7 mouse cellular contexts compared by ENCODE assay signal in the genomic region with DNA sequence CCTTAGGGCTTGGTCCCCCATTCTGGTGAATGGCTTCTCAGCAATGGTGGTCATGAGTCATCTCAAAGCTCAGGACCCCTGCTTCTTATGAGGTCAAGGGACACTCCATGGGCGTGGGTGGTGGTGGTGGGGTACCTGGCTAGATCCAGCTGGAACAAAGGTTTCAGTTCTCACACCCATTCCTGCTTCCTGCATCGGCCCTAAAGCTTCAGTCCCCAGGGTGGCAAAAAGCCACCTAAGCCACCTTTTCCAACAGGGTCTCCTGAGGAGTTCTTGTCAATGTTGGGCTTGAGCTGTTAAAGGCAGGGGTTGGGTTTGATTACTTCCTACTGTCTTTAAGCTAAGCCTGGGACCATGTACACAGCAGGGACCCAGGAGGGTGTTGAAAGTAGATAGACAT. TPM values are rescaled to one million over a fixed set of nuclear protein-coding genes. Genes with fewer than 3 reads are reported as not detected.
DNase-seq lines count a peak whose midpoint lies in the region; ATAC-seq lines count a peak whose summit lies in the region.

No protein-coding gene starts in this region.

- 51% methylated on average over 2 of the region's 2 CpGs for WGBS in lung, embryonic 15.5 days
- 44% methylated on average over 2 of the region's 2 CpGs for WGBS in forebrain, embryonic 12.5 days
- WGBS in limb, embryonic 13.5 days, result 71% methylated on average over 2 of the region's 2 CpGs
- 50% methylated on average over 2 of the region's 2 CpGs for WGBS in stomach, embryonic 15.5 days

- peak overlapping the region; percentile 68 for H3K4me3 ChIP-seq in lung, embryonic 15.5 days
- H3K4me3 ChIP-seq in forebrain, embryonic 12.5 days (replicated peaks), result peak overlapping the region; percentile 65
- peak overlapping the region; percentile 65 for H3K4me3 ChIP-seq in limb, embryonic 13.5 days
- peak overlapping the region; percentile 74 for H3K4me3 ChIP-seq in stomach, embryonic 15.5 days (replicated peaks)

- H3K4me2 ChIP-seq in lung, embryonic 15.5 days, result peak overlapping the region; percentile 91
- peak overlapping the region; percentile 86 for H3K4me2 ChIP-seq in forebrain, embryonic 12.5 days
- peak overlapping the region; percentile 78 for H3K4me2 ChIP-seq in limb, embryonic 13.5 days (replicated peaks)
- peak overlapping the region; percentile 88 for H3K4me2 ChIP-seq in stomach, embryonic 15.5 days

- H3K36me3 ChIP-seq in lung, embryonic 15.5 days, result 0 out of 2 replicates have a peak, but pooled peaks cover 9% of the 10 kb centered on the region
- H3K36me3 ChIP-seq in forebrain, embryonic 12.5 days (replicated peaks), result peaks cover 20% of the 10 kb centered on the region
- H3K36me3 ChIP-seq in limb, embryonic 13.5 days, result peaks cover 38% of the 10 kb centered on the region
- peaks cover 23% of the 10 kb centered on the region for H3K36me3 ChIP-seq in stomach, embryonic 15.5 days

- no peaks in the 10 kb centered on the region for H3K9me3 ChIP-seq in lung, embryonic 15.5 days
- H3K9me3 ChIP-seq in forebrain, embryonic 12.5 days, result no peaks in the 10 kb centered on the region
- H3K9me3 ChIP-seq in limb, embryonic 13.5 days, result no peaks in the 10 kb centered on the region
- no peaks in the 10 kb centered on the region for H3K9me3 ChIP-seq in stomach, embryonic 15.5 days

- DNase-seq in lung, postnatal 10 days, result no peak
- DNase-seq in layer of hippocampus, adult 11-12 months (ENCODE audit: low spot score), result no peak
- no peak for DNase-seq in gastrocnemius, postnatal 4 days (ENCODE audit: low spot score in 2 of 2)

- peaks cover 30% of the 10 kb centered on the region for H3K4me1 ChIP-seq in lung, embryonic 15.5 days
- H3K4me1 ChIP-seq in forebrain, embryonic 12.5 days, result peaks cover 43% of the 10 kb centered on the region
- peaks cover 36% of the 10 kb centered on the region for H3K4me1 ChIP-seq in limb, embryonic 13.5 days
- H3K4me1 ChIP-seq in stomach, embryonic 15.5 days, result peaks cover 32% of the 10 kb centered on the region

- ATAC-seq in lung, embryonic 15.5 days (ENCODE audit: borderline replicate concordance, extremely low read depth, low FRiP score, low TSS enrichment), result no peak
- ATAC-seq in forebrain, embryonic 12.5 days (ENCODE audit: low FRiP score), result no peak
- ATAC-seq in limb, embryonic 13.5 days (ENCODE audit: low FRiP score, low read depth), result no peak
- ATAC-seq in stomach, embryonic 15.5 days (ENCODE audit: insufficient read depth, low FRiP score, low read depth), result no peak

- 0 out of 2 replicates have a peak overlapping the region, but pooled peaks have one; percentile 67 for H3K9ac ChIP-seq in lung, embryonic 15.5 days
- peak overlapping the region; percentile 75 for H3K9ac ChIP-seq in forebrain, embryonic 12.5 days
- peak overlapping the region; percentile 82 for H3K9ac ChIP-seq in limb, embryonic 13.5 days
- peak overlapping the region; percentile 89; the same call in 1 of the 2 replicates for H3K9ac ChIP-seq in stomach, embryonic 15.5 days

- no peaks in the 10 kb centered on the region for H3K27me3 ChIP-seq in lung, embryonic 15.5 days
- no peaks in the 10 kb centered on the region for H3K27me3 ChIP-seq in forebrain, embryonic 12.5 days
- H3K27me3 ChIP-seq in limb, embryonic 13.5 days, result no peaks in the 10 kb centered on the region
- H3K27me3 ChIP-seq in stomach, embryonic 15.5 days (replicated peaks), result no peaks in the 10 kb centered on the region

- no peak overlapping the region for H3K27ac ChIP-seq in lung, embryonic 15.5 days
- no peak overlapping the region for H3K27ac ChIP-seq in forebrain, embryonic 12.5 days
- H3K27ac ChIP-seq in limb, embryonic 13.5 days, result peak overlapping the region; percentile 95
- H3K27ac ChIP-seq in stomach, embryonic 15.5 days, result peak overlapping the region; percentile 99; the same call in 1 of the 2 replicates

RNA-seq across cellular contexts. Expression of gene Polr2h, which starts 2.3 kb away (rescaled TPM):
- polyA plus RNA-seq in lung, embryonic 15.5 days (2015; fragmentation: Nextera tagmentation; extraction: Ambion mirVana), result 86.6 and 101 TPM in 2 replicates
- 85.7 and 94.0 TPM in 2 replicates for polyA plus RNA-seq in forebrain, embryonic 12.5 days (2016; fragmentation: Nextera tagmentation; extraction: Ambion mirVana)
- polyA plus RNA-seq in limb, embryonic 13.5 days (2015; fragmentation: Nextera tagmentation; extraction: Ambion mirVana), result 117 and 118 TPM in 2 replicates
- polyA plus RNA-seq in stomach, embryonic 15.5 days (2015; fragmentation: Nextera tagmentation; extraction: Ambion mirVana), result 95.7 and 97.3 TPM in 2 replicates
- 10 to 100 TPM; 20.1 to 20.6 TPM for total RNA-seq in gastrocnemius, postnatal 4 days (2021)

RNA-seq across cellular contexts. Expression of gene Clcn2, which starts 2.4 kb away (rescaled TPM):
- 7.2 and 8.6 TPM in 2 replicates for polyA plus RNA-seq in lung, embryonic 15.5 days (2015; fragmentation: Nextera tagmentation; extraction: Ambion mirVana)
- polyA plus RNA-seq in forebrain, embryonic 12.5 days (2016; fragmentation: Nextera tagmentation; extraction: Ambion mirVana), result 18.8 and 23.5 TPM in 2 replicates
- 23.3 and 23.5 TPM in 2 replicates for polyA plus RNA-seq in limb, embryonic 13.5 days (2015; fragmentation: Nextera tagmentation; extraction: Ambion mirVana)
- polyA plus RNA-seq in stomach, embryonic 15.5 days (2015; fragmentation: Nextera tagmentation; extraction: Ambion mirVana), result 15.3 and 20.2 TPM in 2 replicates
- total RNA-seq in gastrocnemius, postnatal 4 days (2021), result 1 to 10 TPM; 4.5 to 4.9 TPM

RNA-seq across cellular contexts. Expression of gene Chrd, which starts 17.8 kb away (rescaled TPM):
- polyA plus RNA-seq in lung, embryonic 15.5 days (2015; fragmentation: Nextera tagmentation; extraction: Ambion mirVana), result 3.8 and 4.1 TPM in 2 replicates
- polyA plus RNA-seq in forebrain, embryonic 12.5 days (2016; fragmentation: Nextera tagmentation; extraction: Ambion mirVana), result 2.1 and 2.9 TPM in 2 replicates
- polyA plus RNA-seq in limb, embryonic 13.5 days (2015; fragmentation: Nextera tagmentation; extraction: Ambion mirVana), result 9.1 and 9.3 TPM in 2 replicates
- 4.0 and 4.7 TPM in 2 replicates for polyA plus RNA-seq in stomach, embryonic 15.5 days (2015; fragmentation: Nextera tagmentation; extraction: Ambion mirVana)
- total RNA-seq in gastrocnemius, postnatal 4 days (2021), result 10 to 100 TPM; 10.6 to 10.7 TPM

RNA-seq across cellular contexts. Expression of gene Thpo, which starts 19.1 kb away (rescaled TPM):
- 0.51 and 0.68 TPM in 2 replicates for polyA plus RNA-seq in lung, embryonic 15.5 days (2015; fragmentation: Nextera tagmentation; extraction: Ambion mirVana)
- polyA plus RNA-seq in forebrain, embryonic 12.5 days (2016; fragmentation: Nextera tagmentation; extraction: Ambion mirVana), result 0.36 and 0.79 TPM in 2 replicates
- 0.66 and 0.74 TPM in 2 replicates for polyA plus RNA-seq in limb, embryonic 13.5 days (2015; fragmentation: Nextera tagmentation; extraction: Ambion mirVana)
- 1.0 and 1.1 TPM in 2 replicates for polyA plus RNA-seq in stomach, embryonic 15.5 days (2015; fragmentation: Nextera tagmentation; extraction: Ambion mirVana)
- total RNA-seq in gastrocnemius, postnatal 4 days (2021), result 1 to 10 TPM; 1.5 to 1.7 TPM

RNA-seq across cellular contexts. Expression of gene Fam131a, which starts 22.1 kb away (rescaled TPM):
- polyA plus RNA-seq in lung, embryonic 15.5 days (2015; fragmentation: Nextera tagmentation; extraction: Ambion mirVana), result 4.9 and 6.3 TPM in 2 replicates
- polyA plus RNA-seq in forebrain, embryonic 12.5 days (2016; fragmentation: Nextera tagmentation; extraction: Ambion mirVana), result 21.9 and 25.6 TPM in 2 replicates
- polyA plus RNA-seq in limb, embryonic 13.5 days (2015; fragmentation: Nextera tagmentation; extraction: Ambion mirVana), result 8.5 and 10.4 TPM in 2 replicates
- polyA plus RNA-seq in stomach, embryonic 15.5 days (2015; fragmentation: Nextera tagmentation; extraction: Ambion mirVana), result 8.5 and 9.1 TPM in 2 replicates
- total RNA-seq in gastrocnemius, postnatal 4 days (2021), result 10 to 100 TPM; 40.5 to 44.9 TPM

Comparison
In these comparisons a context has a peak if more than half of its experiments do, and no peak if none do; other contexts are left out.
1. H3K27ac ChIP-seq: peak in limb, embryonic 13.5 days (single experiment) and stomach, embryonic 15.5 days (single experiment); none in lung, embryonic 15.5 days (single experiment) and forebrain, embryonic 12.5 days (single experiment).
2. Peak in every context shown above with its lines, with median percentiles within 50 percentile points of each other: H3K4me2 ChIP-seq, H3K4me3 ChIP-seq and H3K9ac ChIP-seq.